Mouse (Mus musculus) heart, postnatal 10 days (tissue): ENCODE data around the gene Cyren. TPM values are rescaled to one million over a fixed set of nuclear protein-coding genes. Genes with fewer than 3 reads are reported as not detected.

Source experiments
- DNase-seq, 2 experiments: peaks; one replicate each; pipeline ENCODE4 v3.0.0; 2021
- intact Hi-C: fragments of 180-260 bp; cut with DNase I; formaldehyde crosslinking; loops from one replicate; pipeline ENCODE4 v1.15.1; 2025
- total RNA-seq, 2 experiments: library from RNA; stranded (reverse); gene quantifications; 2 replicates each; pipeline ENCODE4 v1.2.3; 2021

The Cyren gene
- total RNA-seq, 2 experiments from 2014 or later = 5.3 TPM

DNA sequence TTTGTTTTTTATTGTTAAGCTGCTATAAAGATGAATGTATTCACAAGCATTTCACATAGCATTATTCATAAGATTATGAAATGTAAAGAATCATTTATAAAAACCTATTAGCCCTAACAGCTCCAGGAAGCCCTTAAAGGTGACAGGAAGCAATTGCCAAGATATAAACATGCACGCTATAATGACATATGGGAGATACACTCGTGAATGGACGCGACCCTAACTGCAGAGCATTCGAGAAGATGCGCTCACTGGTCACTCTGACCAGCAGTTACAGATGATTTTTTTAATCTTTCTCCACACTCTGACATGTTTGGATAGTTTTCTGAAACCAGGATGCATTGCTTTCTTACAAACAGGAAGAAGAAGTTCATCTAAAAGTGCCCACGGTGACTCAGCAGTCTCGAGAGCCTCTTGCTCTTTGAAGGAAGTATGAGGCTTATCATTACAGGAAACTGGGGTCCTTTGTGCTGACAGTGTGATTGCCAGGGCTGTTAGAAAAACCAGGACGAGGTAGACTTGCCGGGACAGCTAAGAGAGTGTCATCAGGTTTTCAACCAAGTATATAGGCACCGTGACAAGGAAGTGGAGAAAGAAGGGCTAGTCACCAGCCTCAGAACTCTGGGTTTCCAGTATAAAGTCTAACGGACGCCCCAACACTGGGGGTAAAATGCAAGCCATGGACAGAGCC lies 8.5 kb downstream of the Cyren start:
- intact Hi-C loops = no loop called here
- DNase-seq = no peak

- intact Hi-C loops = no loop called here
- no peak for DNase-seq
Observed at GRCm38 (mm10) chr6:34868507-34869217, 9.2 kb downstream of the Cyren start.

- DNase-seq = no peak
- intact Hi-C loops = no loop called here
Observed at GRCm38 (mm10) chr6:34867995-34868350, 9.9 kb downstream of the Cyren start.

- intact Hi-C loops = no loop called here
- no peak for DNase-seq
Observed at GRCm38 (mm10) chr6:34867301-34867994, 10.4 kb downstream of the Cyren start.

GRCm38 (mm10) chr6:34866786-34867185 lies 11.1 kb downstream of the Cyren start:
- intact Hi-C loops = no loop called here
- no peak for DNase-seq

- DNase-seq = no peak
- intact Hi-C loops = loop anchor here (1.0 kb wide), 2 partner anchors 11 to 85 kb away; no protein-coding TSS in a partner anchor
Observed at GRCm38 (mm10) chr6:34865711-34866593, 11.9 kb downstream of the Cyren start.

- intact Hi-C loops = loop anchor here (1.0 kb wide), 2 partner anchors 12 to 84 kb away; no protein-coding TSS in a partner anchor
Observed at GRCm38 (mm10) chr6:34865213-34865612, 12.6 kb downstream of the Cyren start.

GRCm38 (mm10) chr6:34863786-34864514 lies 13.9 kb downstream of the Cyren start:
- DNase-seq = no peak
- intact Hi-C loops = no loop called here

More at GRCm38 (mm10) chr6:34865213-34865612, 12.6 kb downstream of the Cyren start:
- no peak for DNase-seq

DNA sequence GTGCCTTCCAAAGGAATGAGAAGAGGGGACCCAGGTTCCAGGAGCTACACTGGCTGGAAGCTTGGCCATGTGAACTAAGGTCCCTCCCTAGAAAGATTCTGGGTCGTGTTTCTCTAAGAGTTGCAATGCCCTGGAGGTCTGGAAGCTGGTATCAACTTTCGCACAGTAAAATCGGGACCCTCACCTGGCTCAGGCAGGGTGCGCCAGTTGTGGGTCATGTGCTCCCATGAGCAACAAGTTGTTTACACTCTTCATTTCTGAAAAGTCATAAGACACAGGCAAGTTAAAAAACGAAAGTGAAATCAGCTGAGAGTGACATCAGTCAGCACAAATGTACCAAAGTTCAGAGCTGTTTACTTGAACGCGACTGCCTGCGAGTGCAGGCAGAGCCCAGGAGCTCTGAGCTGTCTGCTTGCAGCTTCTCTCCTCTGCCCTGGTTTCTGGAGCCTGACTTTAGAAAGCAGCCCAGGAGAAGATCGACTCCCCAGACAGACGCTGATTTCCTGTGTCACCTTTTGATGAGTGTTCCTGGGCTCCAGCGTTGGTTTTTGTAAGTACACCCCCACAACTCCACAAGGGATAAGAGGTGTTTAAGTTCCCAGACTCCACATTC lies 15.0 kb downstream of the Cyren start, which contains the start of gene Tmem140:
Gene Tmem140 (plus strand): TSS at position 356 of the 613 bp plus-strand sequence.
- intact Hi-C loops = no loop called here
- DNase-seq = peak in 1 of 2 experiments; percentile 67

DNA sequence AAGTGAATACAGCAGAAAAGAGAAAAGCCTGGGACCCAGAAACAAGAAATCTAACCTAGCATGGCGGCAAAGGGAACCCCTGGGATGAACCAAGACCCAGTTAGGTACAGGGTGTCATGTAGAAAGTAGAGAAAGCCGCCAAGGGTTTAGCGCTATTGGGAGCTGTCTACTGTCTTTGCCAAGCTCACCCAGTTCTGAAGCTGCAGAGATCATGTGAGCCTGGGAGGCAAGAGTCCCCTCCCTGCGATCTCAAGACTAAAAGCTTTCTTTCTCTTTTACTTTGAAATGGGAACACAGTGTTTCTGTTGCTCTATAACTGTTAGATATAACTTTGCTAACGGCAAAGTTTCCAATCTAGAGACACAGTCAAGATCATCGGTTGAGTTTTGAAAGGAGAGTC lies 15.5 kb downstream of the Cyren start:
- peak in 1 of 2 experiments; percentile 47 for DNase-seq
- intact Hi-C loops = no loop called here

DNA sequence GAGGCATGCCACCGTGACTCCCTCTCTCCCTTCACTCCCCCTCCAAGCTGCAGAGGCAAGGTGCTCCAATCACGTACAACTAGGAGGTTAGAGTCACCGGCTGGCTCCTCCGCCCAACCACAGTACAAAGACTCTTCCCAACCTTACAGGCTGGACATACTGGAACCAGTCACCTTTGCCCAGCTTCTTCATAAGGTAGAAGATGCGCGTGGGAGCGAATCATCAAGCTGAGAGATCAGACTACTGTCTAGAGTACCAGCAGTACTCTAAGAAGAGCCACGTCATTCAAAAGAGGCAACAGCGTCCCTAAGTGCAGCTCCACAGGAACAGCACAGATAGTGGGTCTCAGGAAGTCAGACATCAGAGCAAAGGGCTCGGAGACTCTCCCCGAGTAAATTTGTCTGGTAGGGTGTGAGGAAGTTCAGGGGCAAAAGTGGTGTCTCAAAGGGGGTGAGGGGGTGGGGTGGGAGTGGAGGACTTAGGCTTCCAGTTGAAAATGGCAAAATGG lies 16.3 kb downstream of the Cyren start:
- DNase-seq = no peak
- intact Hi-C loops = no loop called here

DNA sequence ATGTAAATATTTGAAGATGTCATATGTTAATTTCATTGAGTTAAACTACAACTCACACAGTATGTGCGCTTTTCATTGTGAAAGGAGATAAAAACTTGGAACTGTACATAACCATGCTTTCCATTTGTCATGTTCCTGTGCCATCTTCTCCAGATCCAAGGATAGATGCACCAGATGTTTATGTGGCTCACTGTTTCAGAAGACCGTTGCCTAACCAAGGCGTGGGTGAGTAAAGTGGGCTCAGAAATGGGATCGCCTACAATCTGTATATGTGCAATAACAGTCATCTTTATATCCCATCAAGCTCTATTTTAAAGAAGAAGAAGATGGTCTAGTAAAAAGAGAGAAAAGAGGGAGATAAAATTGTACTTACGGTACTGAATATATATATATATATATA lies 45.5 kb downstream of the Cyren start:
- no peak for DNase-seq
- intact Hi-C loops = no loop called here

DNA sequence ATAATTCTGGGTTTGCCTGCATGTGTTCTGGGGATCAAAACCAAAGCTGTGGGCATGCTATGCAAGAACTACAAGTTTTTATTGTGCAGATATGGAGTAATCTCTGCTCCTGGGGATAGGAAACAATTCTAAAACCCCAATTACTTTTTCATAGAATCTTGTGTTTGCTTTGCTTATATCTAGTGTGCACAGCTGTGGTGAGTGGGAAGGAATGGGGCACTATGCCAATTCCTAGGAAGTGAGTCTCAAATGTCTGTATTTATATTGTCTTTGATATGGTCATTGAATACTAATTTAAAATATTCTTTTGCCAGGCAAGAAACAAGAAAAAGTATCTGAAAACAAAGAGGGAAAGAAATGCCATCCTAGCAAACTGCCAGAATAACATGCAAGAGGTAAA lies 53.5 kb downstream of the Cyren start:
- intact Hi-C loops = no loop called here
- DNase-seq = peak; percentile 5 to 8

Other genes starting within 250 kb of the Cyren start
- 1 to 10 TPM; 6.9 to 8.2 TPM for gene Agbl3, start 97.6 kb downstream of the Cyren start, total RNA-seq
- 10 to 100 TPM; 16.0 to 19.3 TPM for gene Tmem140, start 14.9 kb downstream of the Cyren start, total RNA-seq
- 10 to 100 TPM; 18.3 to 20.7 TPM for gene Wdr91, start 32.8 kb upstream of the Cyren start, total RNA-seq
- not detected for gene Stra8, start 42.1 kb upstream of the Cyren start, total RNA-seq
- under 1 TPM; 0.42 to 0.43 TPM for gene Slc23a4, start 110.3 kb upstream of the Cyren start, total RNA-seq